Mouse (Mus musculus) CH12.LX (cell line): ENCODE data around the gene Mpl.

Experiments
- CTCF ChIP-seq, 2 experiments: IDR thresholded peaks in 1 of 2; conservative IDR thresholded peaks in 1 of 2; 2 replicates each; pipeline ENCODE4 v1.5.1; 2011 to 2012; ENCODE audit warnings: low read depth in 2 of 2, low read length in 2 of 2, improper control_type of control experiment in 1 of 2, inconsistent platforms in 1 of 2, mild to moderate bottlenecking in 1 of 2, moderate library complexity in 1 of 2
- POLR2A ChIP-seq: IDR thresholded peaks from 2 replicates; pipeline ENCODE4 v1.6.1; 2011; ENCODE audit warnings: low read depth, mild to moderate bottlenecking, improper control_type of control experiment, low read length

DNA sequence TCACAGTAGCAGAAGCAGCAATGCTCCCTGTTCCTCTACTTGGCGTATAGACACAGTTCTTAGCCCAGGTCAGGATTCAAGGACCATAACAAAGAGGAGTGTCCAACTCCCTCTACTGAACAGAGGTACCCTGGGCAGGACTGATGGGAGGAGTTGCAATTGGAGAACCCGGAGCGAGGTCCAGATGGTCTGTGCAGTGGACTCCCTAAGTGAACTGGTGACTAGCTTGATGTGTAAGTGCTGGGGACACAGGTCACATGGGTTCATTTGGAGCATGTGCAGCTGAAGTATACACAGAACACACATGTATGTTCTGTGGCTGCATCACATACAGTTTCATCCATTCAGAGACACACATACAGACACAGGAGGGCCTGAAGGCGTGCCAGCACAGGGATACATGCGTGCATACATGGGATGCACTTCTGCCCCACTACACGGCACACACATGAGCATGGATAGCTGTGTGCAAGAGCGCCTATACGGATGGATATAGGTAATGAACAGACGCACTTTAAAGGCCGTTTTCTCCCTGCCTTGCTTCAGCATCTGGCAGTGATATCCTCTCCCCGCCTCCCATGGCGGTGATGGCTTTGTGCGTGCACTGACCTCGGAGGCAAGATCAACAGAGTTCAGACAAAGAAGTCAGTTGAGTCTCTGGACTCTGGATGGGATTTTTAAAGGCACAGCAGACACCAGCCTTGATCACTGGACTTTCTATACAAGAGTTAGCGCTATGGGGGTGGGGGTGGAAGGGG is 19.6 kb upstream of the Mpl start:
- TF ChIP-seq CTCF (conservative IDR thresholded peaks at IDR 0.05 in 1 of 2, IDR thresholded peaks at IDR 0.05 in 1 of 2; ENCODE audit: low read depth in 2 of 2, low read length in 2 of 2) (no peak), POLR2A (no peak)
